8 mouse cellular contexts compared by ENCODE assay signal in the genomic region with DNA sequence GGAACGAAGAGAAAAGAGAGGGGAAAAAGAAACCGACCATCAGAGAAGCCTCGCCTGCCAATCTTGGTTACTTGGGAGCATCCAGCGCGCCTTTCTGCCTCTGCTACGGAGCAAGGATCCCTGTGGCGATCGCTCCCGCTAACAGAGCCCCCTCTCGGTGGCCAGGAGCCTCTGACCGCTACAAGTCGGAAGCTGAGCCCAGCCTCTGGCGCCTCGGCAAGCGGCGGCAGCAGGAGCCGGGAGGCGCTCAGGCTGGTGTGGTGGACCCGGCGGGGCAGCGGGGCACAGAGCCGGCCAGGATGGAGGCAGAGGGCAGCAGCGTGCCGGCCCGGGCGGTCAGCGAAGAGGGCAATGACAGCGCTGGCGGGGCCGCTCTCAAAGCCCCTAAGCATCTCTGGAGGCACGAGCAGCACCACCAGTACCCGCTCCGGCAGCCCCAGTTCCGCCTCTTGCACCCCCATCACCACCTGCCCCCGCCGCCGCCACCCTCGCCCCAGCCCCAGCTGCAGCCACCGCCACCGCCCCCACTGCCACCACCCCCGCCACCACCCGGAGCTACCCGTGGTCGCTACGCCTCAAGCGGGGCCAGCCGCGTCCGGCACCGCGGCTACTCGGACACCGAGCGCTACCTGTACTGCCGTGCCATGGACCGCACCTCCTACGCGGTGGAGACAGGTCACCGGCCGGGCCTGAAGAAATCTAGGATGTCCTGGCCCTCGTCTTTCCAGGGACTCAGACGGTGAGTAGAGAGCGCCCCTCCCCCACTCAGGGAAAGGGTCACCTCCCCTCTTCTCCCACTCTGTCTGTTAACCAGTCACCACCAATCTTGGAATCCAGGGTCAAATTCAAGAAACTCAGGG.
A peak's percentile ranks its signal among the peaks of the same experiment; 100 is the strongest.
DNase-seq lines count a peak whose midpoint lies in the region; ATAC-seq and TF ChIP-seq lines count a peak whose summit lies in the region.

No protein-coding gene starts in this region.

- H3K27ac ChIP-seq in heart, embryonic 16.5 days (ENCODE audit: low read length): no peak overlapping the region
- H3K27ac ChIP-seq in layer of hippocampus, adult 2 months: peak overlapping the region; percentile 95

- H3K9ac ChIP-seq in heart, embryonic 16.5 days (ENCODE audit: low read length): no peak overlapping the region

- H3K9me3 ChIP-seq in heart, embryonic 16.5 days (replicated peaks; ENCODE audit: control insufficient read depth, low read length): no peaks in the 10 kb centered on the region

- WGBS in heart, embryonic 16.5 days: under 1% methylated on average over 60 of the region's 63 CpGs

- peak; percentile 74 for TF ChIP-seq CTCF in layer of hippocampus, adult 2 months (conservative IDR thresholded peaks at IDR 0.05)

- peak; percentile 1 for DNase-seq in 3134 (ENCODE audit: extremely low read depth, insufficient read length, low spot score)
- peak; percentile 75 for DNase-seq in Muller cell, postnatal 12 days (ENCODE audit: inconsistent ontology term)
- DNase-seq in embryo, embryonic 11.5 days (ENCODE audit: low read depth, low spot score): peak; percentile 53
- DNase-seq in layer of hippocampus, adult 2 months (ENCODE audit: low spot score in 2 of 2): peak; percentile 42 to 46
- DNase-seq in lung, postnatal 10 days: peak; percentile 4
- peak; percentile 62 for DNase-seq in right cerebral cortex, postnatal 14 days

- no peak; the same call in 1 of the 2 replicates for ATAC-seq in heart, embryonic 16.5 days (replicated peaks; ENCODE audit: extremely low read depth, insufficient read depth, low FRiP score)
- ATAC-seq in activated CD4-positive, CD25-positive, alpha-beta regulatory T cell, adult 4 months: no peak

- peaks cover 8% of the 10 kb centered on the region; the same call in 1 of the 2 replicates for H3K4me1 ChIP-seq in heart, embryonic 16.5 days (ENCODE audit: control insufficient read depth, insufficient read depth, low read length)

- H3K4me3 ChIP-seq in heart, embryonic 16.5 days (ENCODE audit: low read length): peak overlapping the region; percentile 52
- H3K4me3 ChIP-seq in layer of hippocampus, adult 2 months: peak overlapping the region; percentile 59

- H3K4me2 ChIP-seq in heart, embryonic 16.5 days (ENCODE audit: low read depth, low read length): peak overlapping the region; percentile 76

- H3K36me3 ChIP-seq in heart, embryonic 16.5 days (ENCODE audit: control insufficient read depth, insufficient read depth): no peaks in the 10 kb centered on the region

- H3K27me3 ChIP-seq in heart, embryonic 16.5 days (ENCODE audit: control insufficient read depth, insufficient read depth, low read length): peaks cover 23% of the 10 kb centered on the region

Comparison
In these comparisons a context has a peak if more than half of its experiments do, and no peak if none do; other contexts are left out.
1. DNase-seq: peak in every context shown above with its lines; median percentile 75 in Muller cell, postnatal 12 days; 62 in right cerebral cortex, postnatal 14 days; 53 in embryo, embryonic 11.5 days; 44 in layer of hippocampus, adult 2 months; 4 in lung, postnatal 10 days; 1 in 3134.